Mouse (Mus musculus): ENCODE results near the gene Wdr5. TPM values are rescaled to one million over a fixed set of nuclear protein-coding genes. Genes with fewer than 3 reads are reported as not detected.
"Not testable (repeated sequence)": the region's sequence is repeated elsewhere in the genome, so short reads cannot be mapped to it uniquely, and the experiment has no call there.

Gene Wdr5
- total RNA-seq, 2 experiments from 2014 or later = 9.2 to 17.4 TPM

GRCm38 (mm10) chr2:27546041-27546440 is 31.1 kb downstream of the Wdr5 start:
- ATAC-seq (replicated peaks; ENCODE audit: low FRiP score, poor library complexity, severe bottlenecking) = not testable (repeated sequence)

GRCm38 (mm10) chr2:27547326-27547725 is 32.4 kb downstream of the Wdr5 start:
- ATAC-seq (replicated peaks; ENCODE audit: low FRiP score, poor library complexity, severe bottlenecking) = no peak

- ATAC-seq (replicated peaks; ENCODE audit: low FRiP score, poor library complexity, severe bottlenecking) = no peak
These were observed 33.0 kb downstream of the Wdr5 start for GRCm38 (mm10) chr2:27547986-27548385.

- ATAC-seq (replicated peaks; ENCODE audit: low FRiP score, poor library complexity, severe bottlenecking) = no peak
These were observed 33.9 kb downstream of the Wdr5 start for GRCm38 (mm10) chr2:27548664-27549369.

GRCm38 (mm10) chr2:27552620-27553287 is 37.8 kb downstream of the Wdr5 start:
- no peak for ATAC-seq (replicated peaks; ENCODE audit: low FRiP score, poor library complexity, severe bottlenecking)

GRCm38 (mm10) chr2:27554308-27554707 is 39.4 kb downstream of the Wdr5 start:
- ATAC-seq (replicated peaks; ENCODE audit: low FRiP score, poor library complexity, severe bottlenecking) = no peak

- ATAC-seq (replicated peaks; ENCODE audit: low FRiP score, poor library complexity, severe bottlenecking) = no peak
These were observed 42.0 kb downstream of the Wdr5 start for GRCm38 (mm10) chr2:27556921-27557320.

GRCm38 (mm10) chr2:27560708-27561123 is 45.8 kb downstream of the Wdr5 start:
- ATAC-seq (replicated peaks; ENCODE audit: low FRiP score, poor library complexity, severe bottlenecking) = no peak

GRCm38 (mm10) chr2:27561159-27561558 is 46.2 kb downstream of the Wdr5 start:
- no peak for ATAC-seq (replicated peaks; ENCODE audit: low FRiP score, poor library complexity, severe bottlenecking)

- no peak for ATAC-seq (replicated peaks; ENCODE audit: low FRiP score, poor library complexity, severe bottlenecking)
These were observed 46.9 kb downstream of the Wdr5 start for GRCm38 (mm10) chr2:27561829-27562228.

- ATAC-seq (replicated peaks; ENCODE audit: low FRiP score, poor library complexity, severe bottlenecking) = no peak
These were observed 48.7 kb downstream of the Wdr5 start for GRCm38 (mm10) chr2:27563641-27564148.

- no peak for ATAC-seq (replicated peaks; ENCODE audit: low FRiP score, poor library complexity, severe bottlenecking)
These were observed 49.7 kb downstream of the Wdr5 start for GRCm38 (mm10) chr2:27564694-27565093.

GRCm38 (mm10) chr2:27565316-27566103 is 50.6 kb downstream of the Wdr5 start:
- no peak for ATAC-seq (replicated peaks; ENCODE audit: low FRiP score, poor library complexity, severe bottlenecking)

GRCm38 (mm10) chr2:27570856-27571255 is 55.9 kb downstream of the Wdr5 start:
- no peak for ATAC-seq (replicated peaks; ENCODE audit: low FRiP score, poor library complexity, severe bottlenecking)

- ATAC-seq (replicated peaks; ENCODE audit: low FRiP score, poor library complexity, severe bottlenecking) = no peak
These were observed 57.4 kb downstream of the Wdr5 start for GRCm38 (mm10) chr2:27572261-27572793.

GRCm38 (mm10) chr2:27572928-27573627 is 58.1 kb downstream of the Wdr5 start:
- no peak for ATAC-seq (replicated peaks; ENCODE audit: low FRiP score, poor library complexity, severe bottlenecking)

- ATAC-seq (replicated peaks; ENCODE audit: low FRiP score, poor library complexity, severe bottlenecking) = no peak
These were observed 58.6 kb downstream of the Wdr5 start for GRCm38 (mm10) chr2:27573628-27573966.

- ATAC-seq (replicated peaks; ENCODE audit: low FRiP score, poor library complexity, severe bottlenecking) = no peak
These were observed 61.5 kb downstream of the Wdr5 start for GRCm38 (mm10) chr2:27576416-27576815.

- no peak for ATAC-seq (replicated peaks; ENCODE audit: low FRiP score, poor library complexity, severe bottlenecking)
These were observed 63.6 kb downstream of the Wdr5 start for GRCm38 (mm10) chr2:27578552-27578951.

GRCm38 (mm10) chr2:27582112-27582511 is 67.2 kb downstream of the Wdr5 start:
- ATAC-seq (replicated peaks; ENCODE audit: low FRiP score, poor library complexity, severe bottlenecking) = no peak
